Mouse (Mus musculus) MEL (cell line): ENCODE measurements around the gene Tchp. TPM values are rescaled to one million over a fixed set of nuclear protein-coding genes. Genes with fewer than 3 reads are reported as not detected.

Experiments
- DNase-seq: peaks from one replicate; pipeline ENCODE4 v3.0.0; 2011; ENCODE audit warnings: low read depth, low spot score
- H3K27ac ChIP-seq: 2 replicates; pipeline ENCODE4 v1.5.1; 2012; ENCODE audit warnings: low read depth, mild to moderate bottlenecking, control low read depth, low read length, moderate library complexity; ENCODE audit not compliant: control insufficient read depth
- H3K27me3 ChIP-seq, 2 experiments: fragments of 150-350 bp in 1 of 2; sonication (generic) in 1 of 2; 2 replicates each; pipeline ENCODE4 v1.6.1; 2012; ENCODE audit warnings: low read length in 2 of 2, mild to moderate bottlenecking in 2 of 2, improper control_type of control experiment in 1 of 2, moderate library complexity in 1 of 2; ENCODE audit not compliant: insufficient read depth in 2 of 2, control insufficient read depth in 1 of 2
- H3K36me3 ChIP-seq, 2 experiments: 2 replicates each; pipeline ENCODE4 v1.6.1; 2012 to 2014; ENCODE audit warnings: low read length in 2 of 2, improper control_type of control experiment in 1 of 2, inconsistent platforms in 1 of 2, mild to moderate bottlenecking in 1 of 2; ENCODE audit not compliant: insufficient read depth in 2 of 2, control insufficient read depth in 1 of 2
- H3K4me1 ChIP-seq, 2 experiments: fragments of 150-350 bp in 1 of 2; sonication (generic) in 1 of 2; 2 replicates each; pipeline ENCODE4 v1.6.1; 2012; ENCODE audit warnings: low read length in 2 of 2, improper control_type of control experiment in 1 of 2, mild to moderate bottlenecking in 1 of 2; ENCODE audit not compliant: insufficient read depth in 2 of 2, control insufficient read depth in 1 of 2
- H3K4me3 ChIP-seq, 2 experiments: fragments of 150-350 bp in 1 of 2; sonication (generic) in 1 of 2; 2 replicates each; pipeline ENCODE4 v1.5.1; 2012; ENCODE audit warnings: low read depth in 2 of 2, low read length in 2 of 2, mild to moderate bottlenecking in 2 of 2, moderate library complexity in 2 of 2, control low read depth in 1 of 2, improper control_type of control experiment in 1 of 2; ENCODE audit not compliant: control insufficient read depth in 1 of 2, insufficient read depth in 1 of 2
- H3K79me2 ChIP-seq: 2 replicates; pipeline ENCODE4 v1.6.1; 2012; ENCODE audit warnings: mild to moderate bottlenecking, low read length, moderate library complexity; ENCODE audit not compliant: control insufficient read depth, poor library complexity, insufficient read depth
- H3K9ac ChIP-seq: 2 replicates; pipeline ENCODE4 v1.6.1; 2012; ENCODE audit warnings: low read depth, mild to moderate bottlenecking, control low read depth, low read length, moderate library complexity; ENCODE audit not compliant: control insufficient read depth, poor library complexity, severe bottlenecking
- H3K9me3 ChIP-seq: fragments of 150-350 bp; sonication (generic); replicated peaks from 2 replicates; pipeline ENCODE4 v1.6.1; 2012; ENCODE audit warnings: mild to moderate bottlenecking, low read length, improper control_type of control experiment, moderate library complexity; ENCODE audit not compliant: insufficient read depth
- BHLHE40 ChIP-seq: IDR thresholded peaks from 2 replicates; pipeline ENCODE4 v1.6.1; 2012; ENCODE audit warnings: low read depth, mild to moderate bottlenecking, inconsistent platforms, low read length, improper control_type of control experiment, borderline replicate concordance
- CHD1 ChIP-seq: IDR thresholded peaks from 2 replicates; pipeline ENCODE4 v1.6.1; 2012; ENCODE audit warnings: low read depth, mild to moderate bottlenecking, inconsistent platforms, low read length, improper control_type of control experiment
- CHD2 ChIP-seq: IDR thresholded peaks from 2 replicates; pipeline ENCODE4 v1.6.1; 2011; ENCODE audit warnings: low read length, improper control_type of control experiment
- CTCF ChIP-seq, 3 experiments: IDR thresholded peaks in 2 of 3; conservative IDR thresholded peaks in 1 of 3; 2 replicates each; pipeline ENCODE4 v1.5.1; 2011 to 2012; ENCODE audit warnings: low read length in 3 of 3, low read depth in 2 of 3, mild to moderate bottlenecking in 2 of 3, improper control_type of control experiment in 1 of 3, inconsistent platforms in 1 of 3, mixed read lengths in 1 of 3, moderate library complexity in 1 of 3; ENCODE audit not compliant: control insufficient read depth in 1 of 3, insufficient read depth in 1 of 3, poor library complexity in 1 of 3, severe bottlenecking in 1 of 3
- ELF1 ChIP-seq: IDR thresholded peaks from 2 replicates; pipeline ENCODE4 v1.6.1; 2014; ENCODE audit warnings: low read depth, mild to moderate bottlenecking, inconsistent platforms, low read length, improper control_type of control experiment, moderate library complexity
- EP300 ChIP-seq, 2 experiments: IDR thresholded peaks; 2 replicates each; pipeline ENCODE4 v1.6.1; 2011; ENCODE audit warnings: improper control_type of control experiment in 2 of 2, low read length in 2 of 2, low read depth in 1 of 2, mild to moderate bottlenecking in 1 of 2
- ETS1 ChIP-seq: IDR thresholded peaks from 2 replicates; pipeline ENCODE4 v1.6.1; 2012; ENCODE audit warnings: low read depth, mild to moderate bottlenecking, inconsistent platforms, low read length, improper control_type of control experiment, moderate library complexity
- GABPA ChIP-seq: IDR thresholded peaks from 2 replicates; pipeline ENCODE4 v1.6.1; 2012; ENCODE audit warnings: low read depth, mild to moderate bottlenecking, inconsistent platforms, low read length, improper control_type of control experiment, moderate library complexity
- GATA1 ChIP-seq: IDR thresholded peaks from 2 replicates; pipeline ENCODE4 v1.6.1; 2011; ENCODE audit warnings: low read depth, low read length, improper control_type of control experiment
- HCFC1 ChIP-seq: IDR thresholded peaks from 2 replicates; pipeline ENCODE4 v1.6.1; 2012; ENCODE audit warnings: low read depth, mild to moderate bottlenecking, inconsistent platforms, low read length, improper control_type of control experiment, moderate library complexity
- MAFK ChIP-seq: IDR thresholded peaks from 2 replicates; pipeline ENCODE4 v1.6.1; 2011; ENCODE audit warnings: low read depth, mild to moderate bottlenecking, low read length, improper control_type of control experiment, borderline replicate concordance
- MAZ ChIP-seq: IDR thresholded peaks from 2 replicates; pipeline ENCODE4 v1.6.1; 2012; ENCODE audit warnings: low read depth, mild to moderate bottlenecking, inconsistent platforms, low read length, improper control_type of control experiment
- MEF2A ChIP-seq: IDR thresholded peaks from 2 replicates; pipeline ENCODE4 v1.6.1; 2014; ENCODE audit warnings: low read depth, mild to moderate bottlenecking, inconsistent platforms, low read length, improper control_type of control experiment; ENCODE audit not compliant: poor library complexity, insufficient replicate concordance, severe bottlenecking; ENCODE audit errors: extremely low read depth
- MXI1 ChIP-seq: IDR thresholded peaks from 2 replicates; pipeline ENCODE4 v1.6.1; 2011; ENCODE audit warnings: mild to moderate bottlenecking, low read depth, low read length, improper control_type of control experiment
- MYB ChIP-seq: IDR thresholded peaks from 2 replicates; pipeline ENCODE4 v1.6.1; 2011; ENCODE audit warnings: mild to moderate bottlenecking, low read depth, low read length, improper control_type of control experiment
- NRF1 ChIP-seq: IDR thresholded peaks from 2 replicates; pipeline ENCODE4 v1.6.1; 2014; ENCODE audit warnings: low read depth, mild to moderate bottlenecking, inconsistent platforms, low read length, improper control_type of control experiment, moderate library complexity; ENCODE audit not compliant: poor library complexity, insufficient read depth, severe bottlenecking
- POLR2A ChIP-seq, 2 experiments: IDR thresholded peaks; 2 replicates each; pipeline ENCODE4 v1.6.1; 2011 to 2012; ENCODE audit warnings: low read length in 2 of 2, mild to moderate bottlenecking in 2 of 2, control low read depth in 1 of 2, improper control_type of control experiment in 1 of 2, low read depth in 1 of 2, moderate library complexity in 1 of 2; ENCODE audit not compliant: control insufficient read depth in 1 of 2, insufficient read depth in 1 of 2, poor library complexity in 1 of 2
- POLR2AphosphoS2 ChIP-seq: IDR thresholded peaks from 2 replicates; pipeline ENCODE4 v1.6.1; 2011; ENCODE audit warnings: low read length, improper control_type of control experiment
- RAD21 ChIP-seq: IDR thresholded peaks from 2 replicates; pipeline ENCODE4 v1.6.1; 2011; ENCODE audit warnings: mild to moderate bottlenecking, low read depth, low read length, improper control_type of control experiment
- RCOR1 ChIP-seq: IDR thresholded peaks from 2 replicates; pipeline ENCODE4 v1.6.1; 2012; ENCODE audit warnings: low read depth, mild to moderate bottlenecking, inconsistent platforms, low read length, improper control_type of control experiment
- SIN3A ChIP-seq: IDR thresholded peaks from 2 replicates; pipeline ENCODE4 v1.6.1; 2012; ENCODE audit warnings: low read length, improper control_type of control experiment, inconsistent platforms
- SMC3 ChIP-seq: IDR thresholded peaks from 2 replicates; pipeline ENCODE4 v1.6.1; 2011; ENCODE audit warnings: low read depth, low read length, improper control_type of control experiment
- TAL1 ChIP-seq: IDR thresholded peaks from 2 replicates; pipeline ENCODE4 v1.6.1; 2012; ENCODE audit warnings: mild to moderate bottlenecking, inconsistent platforms, low read length, moderate library complexity, mixed read lengths
- TBP ChIP-seq: IDR thresholded peaks from 2 replicates; pipeline ENCODE4 v1.8.0; 2011; ENCODE audit warnings: low read depth, low read length, improper control_type of control experiment
- TCF12 ChIP-seq: IDR thresholded peaks from 2 replicates; pipeline ENCODE4 v1.6.1; 2014; ENCODE audit warnings: low read depth, mild to moderate bottlenecking, inconsistent platforms, low read length, improper control_type of control experiment, moderate library complexity
- UBTF ChIP-seq: IDR thresholded peaks from 2 replicates; pipeline ENCODE4 v1.6.1; 2012; ENCODE audit warnings: low read depth, mild to moderate bottlenecking, inconsistent platforms, low read length, improper control_type of control experiment, moderate library complexity, borderline replicate concordance; ENCODE audit not compliant: insufficient read depth
- USF1 ChIP-seq: IDR thresholded peaks from 2 replicates; pipeline ENCODE4 v1.6.1; 2014; ENCODE audit warnings: low read depth, mild to moderate bottlenecking, inconsistent platforms, low read length, improper control_type of control experiment, moderate library complexity
- USF2 ChIP-seq, 2 experiments: IDR thresholded peaks; 2 replicates each; pipeline ENCODE4 v1.6.1; 2011 to 2012; ENCODE audit warnings: improper control_type of control experiment in 2 of 2, low read length in 2 of 2, borderline replicate concordance in 1 of 2, inconsistent platforms in 1 of 2, low read depth in 1 of 2, mild to moderate bottlenecking in 1 of 2; ENCODE audit not compliant: insufficient read depth in 1 of 2
- ZKSCAN1 ChIP-seq: IDR thresholded peaks from 2 replicates; pipeline ENCODE4 v1.6.1; 2012; ENCODE audit warnings: low read depth, mild to moderate bottlenecking, inconsistent platforms, low read length, improper control_type of control experiment, moderate library complexity
- ZMIZ1 ChIP-seq: IDR thresholded peaks from 2 replicates; pipeline ENCODE4 v1.6.1; 2012; ENCODE audit warnings: low read depth, mild to moderate bottlenecking, inconsistent platforms, low read length, improper control_type of control experiment, moderate library complexity
- ZNF384 ChIP-seq: IDR thresholded peaks from 2 replicates; pipeline ENCODE4 v1.6.1; 2012; ENCODE audit warnings: low read depth, mild to moderate bottlenecking, inconsistent platforms, low read length, improper control_type of control experiment
- polyA plus RNA-seq, 2 experiments: library from polyadenylated mRNA; stranded (reverse) in 1 of 2; unstranded in 1 of 2; fragments of >175 nt in 1 of 2; fragments of >200 nt in 1 of 2; gene quantifications; 2 replicates each; pipeline versions ENCODE4 v1.2.1 to v1.2.4; 2012; ENCODE audit warnings: low replicate concordance in 2 of 2, low read depth in 1 of 2; ENCODE audit not compliant: insufficient read length in 2 of 2, insufficient read depth in 1 of 2, missing spikeins in 1 of 2
- total RNA-seq: library from RNA; depleted of rRNA; stranded (reverse); fragments of 300-350 nt; gene quantifications from 2 replicates; pipeline ENCODE4 v1.2.3, GENCODE M21; 2012

Tchp gene
- total and polyA plus RNA-seq, 3 experiments, result 13.6 to 21.1 TPM; not detected in 1

DNA sequence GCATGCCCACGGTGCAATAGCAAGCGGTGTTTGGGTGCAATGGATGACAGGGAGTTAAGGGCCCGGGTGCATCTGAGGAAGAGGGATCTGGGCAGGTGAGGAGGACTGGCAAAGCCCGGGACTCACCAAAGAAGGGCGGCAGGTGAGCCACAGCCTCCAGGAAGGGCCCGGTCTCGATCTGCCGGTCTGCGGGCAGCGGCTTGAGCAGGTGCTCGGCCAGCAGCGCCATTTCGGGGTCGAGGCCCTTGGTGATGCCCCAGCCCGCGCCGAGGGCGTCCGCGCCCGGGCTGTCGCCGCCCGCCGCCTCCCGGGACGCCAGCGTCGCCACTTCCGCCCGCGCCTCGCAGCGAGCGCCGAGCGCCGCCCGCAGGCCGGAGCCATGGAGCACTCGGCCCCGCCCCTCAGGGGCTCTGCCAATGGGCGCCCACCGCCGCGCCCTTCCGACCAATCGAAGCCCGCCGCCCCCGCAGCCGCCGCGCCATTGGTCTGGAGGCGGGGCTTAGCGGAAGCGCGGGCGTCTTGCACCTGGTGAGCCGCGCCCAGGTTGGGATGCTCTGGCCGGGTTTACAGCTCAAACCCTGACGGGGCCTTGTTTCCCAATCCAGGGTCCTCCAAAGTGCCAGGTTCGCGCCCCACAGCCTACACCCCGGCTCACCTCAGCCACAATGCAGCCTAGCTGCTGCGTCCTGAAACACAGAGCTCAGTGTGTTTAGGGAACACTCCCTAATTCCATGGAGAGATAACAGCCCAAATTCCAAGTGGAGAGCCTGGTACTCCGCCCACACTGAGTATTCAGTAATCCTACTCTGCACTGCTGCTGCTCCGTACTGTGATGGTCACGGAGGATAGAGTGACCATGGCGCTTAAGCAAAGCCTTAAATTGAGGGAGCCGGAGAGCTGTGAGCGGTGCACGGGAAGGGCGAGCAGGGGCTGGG lies 16.7 kb upstream of the Tchp start, which contains the start of gene Gltp (continued):
- no peak for TF ChIP-seq ZKSCAN1
- TF ChIP-seq GATA1, result no peak
- no peak for TF ChIP-seq RCOR1
- TF ChIP-seq BHLHE40, result no peak
- peak; percentile 51 for TF ChIP-seq SIN3A
- no peak for TF ChIP-seq SMC3
- TF ChIP-seq USF1, result no peak
- TF ChIP-seq ETS1, result no peak
- peak; percentile 79 for TF ChIP-seq ELF1
- no peak for TF ChIP-seq USF2 (IDR thresholded peaks at IDR 0.05; ENCODE audit: borderline replicate concordance in 1 of 2, insufficient read depth in 1 of 2, low read depth in 1 of 2, low read length in 2 of 2)
- TF ChIP-seq ZNF384, result no peak
- TF ChIP-seq UBTF, result no peak
- no peak for TF ChIP-seq TBP

DNA sequence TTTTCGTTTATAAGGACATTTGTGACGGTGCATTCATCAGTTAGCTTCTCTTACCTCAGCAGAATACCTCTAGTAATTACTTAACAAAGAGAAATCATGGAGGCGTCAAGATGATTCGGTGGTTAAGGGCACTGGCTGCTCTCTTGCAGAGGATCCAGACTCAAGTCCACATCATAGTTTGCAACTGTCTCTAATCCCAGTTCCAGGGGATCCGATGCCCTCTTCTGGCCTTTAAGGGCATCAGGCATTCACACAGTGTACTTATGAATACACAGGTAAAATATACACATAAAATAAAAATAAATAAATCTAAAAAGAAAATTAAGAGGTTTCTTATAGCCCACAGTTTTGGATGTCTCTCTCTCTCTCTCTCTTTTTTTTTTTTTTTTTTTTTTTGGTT lies 11.8 kb upstream of the Tchp start:
- peak; percentile 60 for DNase-seq
- peaks cover 0 to 2% of the 10 kb centered on the region in 2 experiments; a peak in 1 of 4 replicates for H3K27me3 ChIP-seq
- H3K9ac ChIP-seq, result no peak overlapping the region
- no peak overlapping the region for H3K27ac ChIP-seq
- no peak overlapping the region for H3K4me3 ChIP-seq
- H3K9me3 ChIP-seq, result no peaks in the 10 kb centered on the region
- H3K36me3 ChIP-seq, result peaks cover 0 to 10% of the 10 kb centered on the region in 2 experiments; a peak in 2 of 4 replicates
- peaks cover 0 to 17% of the 10 kb centered on the region in 2 experiments; a peak in 1 of 4 replicates for H3K4me1 ChIP-seq
- H3K79me2 ChIP-seq, result no peaks in the 10 kb centered on the region; the same call in 1 of the 2 replicates
- TF ChIP-seq CTCF (IDR thresholded peaks at IDR 0.05 in 2 of 3, conservative IDR thresholded peaks at IDR 0.05 in 1 of 3; ENCODE audit: control insufficient read depth in 1 of 3, insufficient read depth in 1 of 3, low read depth in 2 of 3, low read length in 3 of 3, poor library complexity in 1 of 3, severe bottlenecking in 1 of 3), result peak; percentile 16 to 54 (median 20); a peak in 3 of 6 replicates
- TF ChIP-seq USF1, result no peak
- no peak for TF ChIP-seq CHD1
- TF ChIP-seq TCF12, result no peak
- TF ChIP-seq MYB, result no peak
- peak; percentile 46 for TF ChIP-seq SMC3
- no peak for TF ChIP-seq EP300 (IDR thresholded peaks at IDR 0.05; ENCODE audit: low read depth in 1 of 2, low read length in 2 of 2)
- TF ChIP-seq TBP, result no peak
- no peak for TF ChIP-seq GATA1
- no peak for TF ChIP-seq CHD2
- TF ChIP-seq POLR2A (IDR thresholded peaks at IDR 0.05; ENCODE audit: control insufficient read depth in 1 of 2, insufficient read depth in 1 of 2, low read depth in 1 of 2, low read length in 2 of 2, poor library complexity in 1 of 2), result no peak
- TF ChIP-seq MAFK, result no peak
- no peak for TF ChIP-seq USF2 (IDR thresholded peaks at IDR 0.05; ENCODE audit: borderline replicate concordance in 1 of 2, insufficient read depth in 1 of 2, low read depth in 1 of 2, low read length in 2 of 2)
- TF ChIP-seq MEF2A, result no peak
- peak; percentile 34 for TF ChIP-seq RAD21
- no peak for TF ChIP-seq UBTF
- TF ChIP-seq ZMIZ1, result no peak
- no peak for TF ChIP-seq ZKSCAN1
- no peak for TF ChIP-seq BHLHE40
- 0 out of 2 replicates have a peak, but pooled peaks have one; percentile 30 for TF ChIP-seq ZNF384
- no peak for TF ChIP-seq MAZ
- no peak for TF ChIP-seq NRF1
- TF ChIP-seq POLR2AphosphoS2, result no peak
- TF ChIP-seq HCFC1, result no peak
- TF ChIP-seq GABPA, result no peak
- TF ChIP-seq TAL1, result no peak
- TF ChIP-seq MXI1, result no peak
